Mouse (Mus musculus): ENCODE measurements around the gene Pard3b. TPM values are rescaled to one million over a fixed set of nuclear protein-coding genes. Genes with fewer than 3 reads are reported as not detected.

Pard3b gene
- polyA plus RNA-seq, 1 experiment from 2014 or later: 1.6 TPM

- Histone ChIP-seq H3K27me3 (no peaks in the 10 kb centered on the region), H3K27ac (replicated peaks) (no peak overlapping the region), H3K9me3 (replicated peaks) (no peaks in the 10 kb centered on the region), H3K4me3 (replicated peaks) (no peak overlapping the region), H3K36me3 (replicated peaks) (no peaks in the 10 kb centered on the region), H3K9ac (no peak overlapping the region), H3K4me2 (no peak overlapping the region), H3K4me1 (replicated peaks) (no peaks in the 10 kb centered on the region)
- no peak for ATAC-seq (ENCODE audit: insufficient read depth)
- WGBS (ENCODE audit: insufficient replicate concordance): 71% methylated on average over 3 of the region's 3 CpGs
Measured at GRCm38 (mm10) chr1:62511681-62512080, 873.1 kb downstream of the Pard3b start.

- ATAC-seq (ENCODE audit: insufficient read depth): no peak
- Histone ChIP-seq H3K9me3 (replicated peaks) (no peaks in the 10 kb centered on the region), H3K36me3 (replicated peaks) (no peaks in the 10 kb centered on the region), H3K4me1 (replicated peaks) (no peaks in the 10 kb centered on the region), H3K9ac (no peak overlapping the region), H3K4me3 (replicated peaks) (no peak overlapping the region), H3K27ac (replicated peaks) (no peak overlapping the region), H3K4me2 (no peak overlapping the region), H3K27me3 (no peaks in the 10 kb centered on the region)
- WGBS (ENCODE audit: insufficient replicate concordance): 59% methylated on average over 2 of the region's 2 CpGs
Measured at GRCm38 (mm10) chr1:62518621-62519213, 880.1 kb downstream of the Pard3b start.

- Histone ChIP-seq H3K4me2 (no peak overlapping the region), H3K27me3 (no peaks in the 10 kb centered on the region), H3K27ac (replicated peaks) (no peak overlapping the region), H3K36me3 (replicated peaks) (no peaks in the 10 kb centered on the region), H3K4me3 (replicated peaks) (no peak overlapping the region), H3K9me3 (replicated peaks) (no peaks in the 10 kb centered on the region), H3K4me1 (replicated peaks) (no peaks in the 10 kb centered on the region), H3K9ac (no peak overlapping the region)
- ATAC-seq (ENCODE audit: insufficient read depth): no peak
- 55% methylated on average over 7 of the region's 7 CpGs for WGBS (ENCODE audit: insufficient replicate concordance)
Measured at GRCm38 (mm10) chr1:62521368-62521767, 882.7 kb downstream of the Pard3b start.

- Histone ChIP-seq H3K4me2 (no peak overlapping the region), H3K9me3 (replicated peaks) (no peaks in the 10 kb centered on the region), H3K4me1 (replicated peaks) (no peaks in the 10 kb centered on the region), H3K4me3 (replicated peaks) (no peak overlapping the region), H3K9ac (no peak overlapping the region), H3K36me3 (replicated peaks) (no peaks in the 10 kb centered on the region), H3K27me3 (no peaks in the 10 kb centered on the region), H3K27ac (replicated peaks) (no peak overlapping the region)
- 71% methylated on average over 2 of the region's 2 CpGs for WGBS (ENCODE audit: insufficient replicate concordance)
- ATAC-seq (ENCODE audit: insufficient read depth): no peak
Measured at GRCm38 (mm10) chr1:62522761-62523160, 884.1 kb downstream of the Pard3b start.

- Histone ChIP-seq H3K4me2 (no peak overlapping the region), H3K9me3 (replicated peaks) (no peaks in the 10 kb centered on the region), H3K27ac (replicated peaks) (no peak overlapping the region), H3K9ac (no peak overlapping the region), H3K27me3 (no peaks in the 10 kb centered on the region), H3K36me3 (replicated peaks) (no peaks in the 10 kb centered on the region), H3K4me3 (replicated peaks) (no peak overlapping the region), H3K4me1 (replicated peaks) (no peaks in the 10 kb centered on the region)
- no peak for ATAC-seq (ENCODE audit: insufficient read depth)
- WGBS (ENCODE audit: insufficient replicate concordance): 63% methylated on average over 7 of the region's 7 CpGs
Measured at GRCm38 (mm10) chr1:62527788-62528187, 889.2 kb downstream of the Pard3b start.

GRCm38 (mm10) chr1:62529941-62530340, 891.3 kb downstream of the Pard3b start:
- Histone ChIP-seq H3K9me3 (replicated peaks) (no peaks in the 10 kb centered on the region), H3K9ac (no peak overlapping the region)

GRCm38 (mm10) chr1:62532426-62533126, 894.0 kb downstream of the Pard3b start:
- H3K9me3 ChIP-seq (replicated peaks): no peaks in the 10 kb centered on the region
- no peaks in the 10 kb centered on the region for H3K27me3 ChIP-seq
- H3K36me3 ChIP-seq (replicated peaks): no peaks in the 10 kb centered on the region
- H3K4me1 ChIP-seq (replicated peaks): no peaks in the 10 kb centered on the region
- H3K9ac ChIP-seq: no peak overlapping the region
- no peak for ATAC-seq (ENCODE audit: insufficient read depth)
- no peak overlapping the region for H3K4me3 ChIP-seq (replicated peaks)
- WGBS (ENCODE audit: insufficient replicate concordance): 71% methylated on average over 10 of the region's 10 CpGs
- H3K4me2 ChIP-seq: no peak overlapping the region
- H3K27ac ChIP-seq (replicated peaks): no peak overlapping the region

More at GRCm38 (mm10) chr1:62529941-62530340, 891.3 kb downstream of the Pard3b start:
- H3K4me2 ChIP-seq: no peak overlapping the region
- no peak overlapping the region for H3K4me3 ChIP-seq (replicated peaks)
- no peaks in the 10 kb centered on the region for H3K36me3 ChIP-seq (replicated peaks)
- no peak overlapping the region for H3K27ac ChIP-seq (replicated peaks)
- no peak for ATAC-seq (ENCODE audit: insufficient read depth)
- H3K27me3 ChIP-seq: no peaks in the 10 kb centered on the region
- 70% methylated on average over 8 of the region's 8 CpGs for WGBS (ENCODE audit: insufficient replicate concordance)
- no peaks in the 10 kb centered on the region for H3K4me1 ChIP-seq (replicated peaks)

- Histone ChIP-seq H3K27ac (replicated peaks) (no peak overlapping the region), H3K4me2 (no peak overlapping the region), H3K4me1 (replicated peaks) (no peaks in the 10 kb centered on the region), H3K9me3 (replicated peaks) (no peaks in the 10 kb centered on the region), H3K4me3 (replicated peaks) (no peak overlapping the region), H3K27me3 (no peaks in the 10 kb centered on the region), H3K36me3 (replicated peaks) (no peaks in the 10 kb centered on the region), H3K9ac (no peak overlapping the region)
- WGBS (ENCODE audit: insufficient replicate concordance): 67% methylated on average over 4 of the region's 4 CpGs
- ATAC-seq (ENCODE audit: insufficient read depth): no peak
Measured at GRCm38 (mm10) chr1:62548953-62549352, 910.3 kb downstream of the Pard3b start.

- Histone ChIP-seq H3K4me3 (replicated peaks) (no peak overlapping the region), H3K4me2 (no peak overlapping the region), H3K4me1 (replicated peaks) (no peaks in the 10 kb centered on the region), H3K36me3 (replicated peaks) (no peaks in the 10 kb centered on the region), H3K9ac (no peak overlapping the region), H3K27ac (replicated peaks) (no peak overlapping the region), H3K9me3 (replicated peaks) (no peaks in the 10 kb centered on the region), H3K27me3 (no peaks in the 10 kb centered on the region)
- no peak for ATAC-seq (ENCODE audit: insufficient read depth)
- 35% methylated on average over 2 of the region's 2 CpGs for WGBS (ENCODE audit: insufficient replicate concordance)
Measured at GRCm38 (mm10) chr1:62550546-62550945, 911.9 kb downstream of the Pard3b start.

GRCm38 (mm10) chr1:62551516-62551915, 912.9 kb downstream of the Pard3b start:
- Histone ChIP-seq H3K27ac (replicated peaks) (no peak overlapping the region), H3K27me3 (no peaks in the 10 kb centered on the region), H3K4me3 (replicated peaks) (no peak overlapping the region), H3K4me2 (no peak overlapping the region), H3K9ac (no peak overlapping the region), H3K4me1 (replicated peaks) (no peaks in the 10 kb centered on the region), H3K9me3 (replicated peaks) (no peaks in the 10 kb centered on the region), H3K36me3 (replicated peaks) (no peaks in the 10 kb centered on the region)
- ATAC-seq (ENCODE audit: insufficient read depth): no peak
- 61% methylated on average over 6 of the region's 6 CpGs for WGBS (ENCODE audit: insufficient replicate concordance)

GRCm38 (mm10) chr1:62555838-62556237, 917.2 kb downstream of the Pard3b start:
- 29% methylated on average over 1 of the region's 1 CpGs for WGBS (ENCODE audit: insufficient replicate concordance)
- Histone ChIP-seq H3K9ac (no peak overlapping the region), H3K36me3 (replicated peaks) (no peaks in the 10 kb centered on the region), H3K27me3 (no peaks in the 10 kb centered on the region), H3K9me3 (replicated peaks) (no peaks in the 10 kb centered on the region), H3K27ac (replicated peaks) (no peak overlapping the region), H3K4me1 (replicated peaks) (no peaks in the 10 kb centered on the region), H3K4me3 (replicated peaks) (no peak overlapping the region), H3K4me2 (no peak overlapping the region)
- ATAC-seq (ENCODE audit: insufficient read depth): no peak

GRCm38 (mm10) chr1:62562987-62563386, 924.4 kb downstream of the Pard3b start:
- H3K36me3 ChIP-seq (replicated peaks): no peaks in the 10 kb centered on the region

More at GRCm38 (mm10) chr1:62562987-62563386, 924.4 kb downstream of the Pard3b start:
- H3K27me3 ChIP-seq: no peaks in the 10 kb centered on the region
- no peaks in the 10 kb centered on the region for H3K4me1 ChIP-seq (replicated peaks)
- no peak overlapping the region for H3K4me3 ChIP-seq (replicated peaks)
- H3K27ac ChIP-seq (replicated peaks): no peak overlapping the region
- H3K4me2 ChIP-seq: no peak overlapping the region
- ATAC-seq (ENCODE audit: insufficient read depth): no peak
- 66% methylated on average over 7 of the region's 7 CpGs for WGBS (ENCODE audit: insufficient replicate concordance)
- H3K9ac ChIP-seq: no peak overlapping the region
- H3K9me3 ChIP-seq (replicated peaks): no peaks in the 10 kb centered on the region
